Mouse (Mus musculus): ENCODE data around the gene Rasgef1b. TPM values are rescaled to one million over a fixed set of nuclear protein-coding genes. Genes with fewer than 3 reads are reported as not detected.

Rasgef1b gene
- polyA plus RNA-seq, 1 experiment: 63.5 TPM

DNA sequence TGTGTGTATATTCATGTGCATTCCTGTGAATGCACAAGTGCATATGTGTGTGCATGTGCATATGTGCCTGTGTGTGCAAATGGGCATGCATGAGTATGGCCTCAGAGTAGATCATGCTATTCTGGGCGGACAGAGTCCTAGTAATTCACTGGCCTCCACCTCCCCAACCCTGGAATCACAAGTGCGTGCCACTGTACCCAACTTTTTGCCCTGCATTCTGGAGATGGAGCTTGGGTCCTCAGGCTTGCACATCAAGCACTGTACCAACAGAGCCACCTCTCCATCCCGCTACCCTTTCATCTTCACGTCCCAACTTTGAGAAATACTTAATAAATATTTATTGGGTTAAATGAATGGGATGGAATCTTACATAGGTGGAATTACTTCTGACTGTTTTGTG is 138.3 kb downstream of the Rasgef1b start:
- TF ChIP-seq CTCF (IDR thresholded peaks at IDR 0.05; ENCODE audit: extremely low read depth, insufficient read depth, low read length): no peak
- no peak for TF ChIP-seq POLR2A (IDR thresholded peaks at IDR 0.05; ENCODE audit: extremely low read depth, insufficient read depth, low read length)
- H3K27ac ChIP-seq (ENCODE audit: insufficient read depth, low read length): no peak overlapping the region

DNA sequence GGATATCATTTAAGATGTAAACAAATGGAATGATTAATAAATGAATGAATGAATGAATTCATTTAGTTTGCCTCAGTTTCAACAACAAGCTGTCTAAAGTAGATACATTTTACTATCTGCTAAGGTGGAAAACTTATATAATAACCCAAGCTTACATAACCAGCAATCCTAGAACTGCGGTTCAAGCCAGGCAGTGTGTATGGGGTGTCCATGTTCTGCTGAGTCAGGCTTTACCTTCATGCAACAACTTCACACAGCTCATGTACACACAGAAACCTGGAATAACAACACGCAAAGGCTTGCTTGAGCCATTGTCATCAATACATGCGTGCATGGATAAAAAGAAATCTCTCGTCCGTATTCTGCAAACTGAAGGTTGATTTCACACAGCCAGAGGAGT is 140.9 kb downstream of the Rasgef1b start:
- TF ChIP-seq POLR2A (IDR thresholded peaks at IDR 0.05; ENCODE audit: extremely low read depth, insufficient read depth, low read length) (no peak), CTCF (IDR thresholded peaks at IDR 0.05; ENCODE audit: extremely low read depth, insufficient read depth, low read length) (no peak)
- no peaks in the 10 kb centered on the region for H3K4me1 ChIP-seq (ENCODE audit: control insufficient read depth, insufficient read depth, low read length)
- peak overlapping the region; percentile 18 for H3K4me3 ChIP-seq (ENCODE audit: insufficient read depth, low read length)
- H3K27ac ChIP-seq (ENCODE audit: insufficient read depth, low read length): peak overlapping the region; percentile 86

More for the DNA sequence above, 138.3 kb downstream of the Rasgef1b start:
- Histone ChIP-seq H3K4me3 (ENCODE audit: insufficient read depth, low read length) (no peak overlapping the region), H3K4me1 (ENCODE audit: control insufficient read depth, insufficient read depth, low read length) (no peaks in the 10 kb centered on the region)

DNA sequence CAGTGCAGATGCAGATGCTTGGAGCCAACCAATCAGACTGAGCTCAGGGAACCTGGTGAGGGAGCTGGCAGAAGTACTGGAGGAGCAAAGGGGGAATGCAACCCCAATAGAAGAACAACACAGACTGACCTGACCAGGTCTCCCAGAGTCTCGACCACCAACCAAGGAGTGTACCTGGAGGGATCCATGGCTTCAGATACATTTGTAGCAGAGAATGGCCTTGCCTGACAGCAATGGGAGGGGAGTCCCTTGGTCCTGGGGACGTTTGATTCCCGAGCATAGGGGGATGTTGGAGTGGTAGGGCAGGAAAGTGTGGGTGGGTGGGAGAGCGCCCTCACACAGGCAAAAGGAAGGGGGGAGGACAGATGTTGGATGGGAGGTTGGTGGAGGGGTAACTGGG is 141.3 kb downstream of the Rasgef1b start:
- TF ChIP-seq POLR2A (IDR thresholded peaks at IDR 0.05; ENCODE audit: extremely low read depth, insufficient read depth, low read length) (no peak), CTCF (IDR thresholded peaks at IDR 0.05; ENCODE audit: extremely low read depth, insufficient read depth, low read length) (no peak)
- Histone ChIP-seq H3K27ac (ENCODE audit: insufficient read depth, low read length) (0 out of 2 replicates have a peak overlapping the region, but pooled peaks have one; percentile 70), H3K4me3 (ENCODE audit: insufficient read depth, low read length) (no peak overlapping the region; the same call in 1 of the 2 replicates), H3K4me1 (ENCODE audit: control insufficient read depth, insufficient read depth, low read length) (no peaks in the 10 kb centered on the region)

DNA sequence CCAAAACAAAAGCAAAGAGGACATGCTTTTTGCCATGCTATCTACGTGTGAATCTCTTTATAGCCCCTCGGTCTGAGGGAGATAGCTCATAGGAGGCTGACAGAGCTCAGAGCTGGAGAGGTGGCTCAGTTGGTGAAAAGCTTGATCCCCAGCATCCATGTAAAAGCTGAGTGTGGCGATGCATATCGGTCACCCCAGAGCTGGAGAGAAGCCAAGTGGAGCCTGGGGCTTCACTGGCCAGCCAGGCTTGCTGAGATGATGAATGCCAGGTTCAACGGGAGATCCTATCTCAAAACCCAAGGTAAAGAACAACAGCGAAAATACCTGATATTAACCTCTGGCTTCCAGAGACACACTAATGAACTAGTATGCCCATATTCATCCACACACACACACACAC is 142.6 kb downstream of the Rasgef1b start:
- H3K4me1 ChIP-seq (ENCODE audit: control insufficient read depth, insufficient read depth, low read length): no peaks in the 10 kb centered on the region
- TF ChIP-seq CTCF (IDR thresholded peaks at IDR 0.05; ENCODE audit: extremely low read depth, insufficient read depth, low read length) (no peak), POLR2A (IDR thresholded peaks at IDR 0.05; ENCODE audit: extremely low read depth, insufficient read depth, low read length) (no peak)
- no peak overlapping the region for H3K27ac ChIP-seq (ENCODE audit: insufficient read depth, low read length)
- no peak overlapping the region for H3K4me3 ChIP-seq (ENCODE audit: insufficient read depth, low read length)

DNA sequence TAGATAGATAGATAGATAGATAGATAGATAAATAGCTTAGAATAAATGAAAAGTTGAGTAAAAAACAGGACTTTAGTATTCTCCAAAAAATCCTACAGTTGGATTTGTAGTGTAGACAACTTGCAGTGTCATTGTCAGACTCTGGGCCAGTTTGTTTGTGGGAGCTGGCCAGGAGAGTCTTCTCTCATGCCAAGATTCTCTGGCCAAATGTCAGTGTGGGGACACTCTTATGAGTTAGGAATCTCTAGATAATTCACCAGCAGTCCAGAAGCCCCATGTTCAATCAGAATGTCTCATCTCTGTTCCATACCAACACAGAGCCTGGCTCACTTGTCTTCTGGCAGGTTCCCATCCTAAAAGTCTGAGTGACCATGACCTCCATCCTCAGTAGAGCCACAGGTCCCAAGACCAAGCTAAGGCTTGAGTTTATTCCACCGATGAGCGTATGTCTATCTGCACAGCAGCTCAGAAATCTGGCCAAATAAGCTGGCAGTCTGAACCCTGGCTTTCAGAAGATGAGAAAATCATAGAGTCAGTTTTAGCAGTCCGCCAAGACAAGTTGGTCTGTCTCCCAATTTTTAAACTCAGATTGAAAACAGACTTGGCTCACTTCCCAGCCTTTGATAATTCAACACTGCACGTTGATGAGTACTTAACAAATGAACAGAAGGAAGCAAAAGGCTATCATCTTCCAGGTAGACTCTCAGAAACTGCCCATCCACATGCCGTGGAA is 143.5 kb downstream of the Rasgef1b start:
- TF ChIP-seq CTCF (IDR thresholded peaks at IDR 0.05; ENCODE audit: extremely low read depth, insufficient read depth, low read length) (no peak), POLR2A (IDR thresholded peaks at IDR 0.05; ENCODE audit: extremely low read depth, insufficient read depth, low read length) (no peak)
- Histone ChIP-seq H3K4me3 (ENCODE audit: insufficient read depth, low read length) (no peak overlapping the region), H3K27ac (ENCODE audit: insufficient read depth, low read length) (no peak overlapping the region), H3K4me1 (ENCODE audit: control insufficient read depth, insufficient read depth, low read length) (no peaks in the 10 kb centered on the region)

DNA sequence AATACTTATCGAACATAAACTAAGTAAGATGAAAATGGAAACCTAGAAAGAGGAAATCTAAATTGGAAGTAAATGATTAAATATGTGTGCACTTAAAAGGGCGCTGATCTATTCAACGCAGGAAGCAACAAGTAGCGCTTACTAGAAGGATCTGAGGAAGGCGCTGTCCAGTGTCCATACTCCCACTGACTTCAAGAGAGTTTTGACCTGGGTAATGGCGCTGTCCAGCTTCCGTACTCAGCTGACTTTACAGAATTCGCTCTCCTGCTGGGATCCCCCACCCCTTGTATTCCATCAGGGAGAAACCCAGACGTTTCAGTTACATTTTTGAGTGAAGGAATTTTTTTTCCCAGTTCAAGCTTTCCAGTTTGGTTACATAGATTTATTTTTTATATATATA is 144.6 kb downstream of the Rasgef1b start:
- Histone ChIP-seq H3K4me3 (ENCODE audit: insufficient read depth, low read length) (no peak overlapping the region), H3K27ac (ENCODE audit: insufficient read depth, low read length) (no peak overlapping the region), H3K4me1 (ENCODE audit: control insufficient read depth, insufficient read depth, low read length) (no peaks in the 10 kb centered on the region)
- TF ChIP-seq CTCF (IDR thresholded peaks at IDR 0.05; ENCODE audit: extremely low read depth, insufficient read depth, low read length): no peak
- TF ChIP-seq POLR2A (IDR thresholded peaks at IDR 0.05; ENCODE audit: extremely low read depth, insufficient read depth, low read length): no peak

- no peak for TF ChIP-seq CTCF (IDR thresholded peaks at IDR 0.05; ENCODE audit: extremely low read depth, insufficient read depth, low read length)
- no peak for TF ChIP-seq POLR2A (IDR thresholded peaks at IDR 0.05; ENCODE audit: extremely low read depth, insufficient read depth, low read length)
- no peak overlapping the region for H3K4me3 ChIP-seq (ENCODE audit: insufficient read depth, low read length)
- H3K4me1 ChIP-seq (ENCODE audit: control insufficient read depth, insufficient read depth, low read length): no peaks in the 10 kb centered on the region
- H3K27ac ChIP-seq (ENCODE audit: insufficient read depth, low read length): no peak overlapping the region
Observed at GRCm38 (mm10) chr5:99582055-99582454, 146.8 kb downstream of the Rasgef1b start.

DNA sequence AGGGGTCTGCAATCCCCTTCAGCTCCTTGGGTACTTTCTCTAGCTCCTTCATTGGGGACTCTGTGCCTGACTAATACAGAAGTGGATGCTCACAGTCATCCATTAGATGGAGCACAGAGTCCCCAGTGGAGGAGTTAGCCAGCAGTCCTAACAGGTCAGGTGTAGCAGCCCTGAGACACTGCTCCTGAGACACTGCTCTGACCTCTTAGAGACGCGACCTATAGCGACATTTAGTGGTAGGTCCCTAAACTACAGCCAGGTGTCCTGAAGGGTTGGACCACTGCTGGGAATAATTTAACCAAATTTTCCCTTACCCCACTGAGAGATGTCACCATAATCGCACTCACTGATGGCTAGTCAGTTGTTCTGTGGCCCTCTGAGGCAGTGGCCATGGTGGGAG is 150.2 kb downstream of the Rasgef1b start:
- H3K27ac ChIP-seq (ENCODE audit: insufficient read depth, low read length): no peak overlapping the region
- H3K4me1 ChIP-seq (ENCODE audit: control insufficient read depth, insufficient read depth, low read length): no peaks in the 10 kb centered on the region
- H3K4me3 ChIP-seq (ENCODE audit: insufficient read depth, low read length): no peak overlapping the region
- TF ChIP-seq POLR2A (IDR thresholded peaks at IDR 0.05; ENCODE audit: extremely low read depth, insufficient read depth, low read length) (no peak), CTCF (IDR thresholded peaks at IDR 0.05; ENCODE audit: extremely low read depth, insufficient read depth, low read length) (peak; percentile 64)

DNA sequence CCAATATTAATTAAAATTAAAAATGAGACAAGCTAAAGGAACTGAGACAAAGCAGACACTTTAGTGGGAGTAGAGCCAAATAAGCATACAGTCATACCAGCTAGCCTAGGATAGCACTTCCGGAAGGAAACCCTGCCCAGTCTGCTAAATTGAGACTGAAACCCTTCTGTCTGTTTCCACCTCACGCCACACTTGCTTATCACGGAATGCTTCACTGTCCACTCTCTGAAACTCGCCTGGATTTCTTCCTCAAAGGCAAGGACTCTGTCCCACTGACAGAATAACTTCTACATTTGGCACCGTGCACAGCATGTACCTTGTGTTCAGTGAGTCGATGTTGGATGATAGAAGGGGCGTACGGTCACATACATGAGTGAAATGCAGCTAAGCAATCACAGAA is 153.0 kb downstream of the Rasgef1b start:
- Histone ChIP-seq H3K4me1 (ENCODE audit: control insufficient read depth, insufficient read depth, low read length) (no peaks in the 10 kb centered on the region; the same call in 1 of the 2 replicates), H3K4me3 (ENCODE audit: insufficient read depth, low read length) (no peak overlapping the region), H3K27ac (ENCODE audit: insufficient read depth, low read length) (no peak overlapping the region)
- no peak for TF ChIP-seq POLR2A (IDR thresholded peaks at IDR 0.05; ENCODE audit: extremely low read depth, insufficient read depth, low read length)
- TF ChIP-seq CTCF (IDR thresholded peaks at IDR 0.05; ENCODE audit: extremely low read depth, insufficient read depth, low read length): no peak

All from cortical plate, adult 2 months (tissue).